Mouse (Mus musculus) T-helper 1 cell (primary cell): ENCODE data around the gene Golph3.

Experiments used
- in situ Hi-C: fragments of 300-600 bp; cut with MboI, MseI; formaldehyde crosslinking; loops from one replicate; pipeline ENCODE4 v1.15.1; 2025; ENCODE audit warnings: high pct_unique_total_duplicates

The Golph3 gene

GRCm38 (mm10) chr15:12321091-12321787 is at the start of gene Golph3:
Golph3 (plus strand) TSS chr15:12321450.
- in situ Hi-C loops, result no loop called here

GRCm38 (mm10) chr15:12273325-12274052 is 47.8 kb upstream of the Golph3 start:
- in situ Hi-C loops, result no loop called here

DNA sequence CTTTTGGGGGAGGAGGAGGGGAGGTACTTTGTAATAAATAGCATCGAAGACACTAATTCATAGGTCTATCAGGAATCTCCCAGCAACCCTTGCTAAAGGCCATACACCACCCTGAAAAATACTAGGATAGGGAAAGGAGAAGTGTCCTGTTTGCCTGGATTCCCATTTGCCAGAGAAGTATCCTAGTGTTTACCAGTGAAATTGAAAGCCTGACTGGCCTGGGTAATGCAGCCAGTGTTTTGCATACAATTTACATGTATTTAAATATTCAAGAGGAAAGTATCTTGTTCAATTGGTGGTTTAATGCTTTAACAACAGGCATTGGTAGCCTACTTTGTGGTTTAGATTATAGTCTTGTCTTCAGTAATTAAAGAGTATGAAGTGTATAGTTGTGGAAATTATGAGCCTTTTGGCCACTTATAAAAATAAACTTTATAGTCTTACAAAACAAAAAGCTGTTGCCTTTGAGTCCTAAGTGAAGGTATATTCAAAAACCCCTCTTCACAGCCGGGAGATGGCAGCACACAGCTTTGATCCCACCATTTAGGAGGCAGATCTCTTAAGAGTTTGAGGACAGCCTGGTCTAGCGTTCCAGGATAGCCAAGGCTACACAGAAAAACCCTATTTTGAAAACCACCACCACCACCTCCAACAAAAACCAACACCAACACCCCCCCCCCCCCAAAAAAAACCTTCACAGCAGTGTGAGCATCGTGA is 47.0 kb upstream of the Golph3 start:
- in situ Hi-C loops, result no loop called here

- in situ Hi-C loops, result no loop called here
These were observed 46.1 kb upstream of the Golph3 start for GRCm38 (mm10) chr15:12275091-12275623.

DNA sequence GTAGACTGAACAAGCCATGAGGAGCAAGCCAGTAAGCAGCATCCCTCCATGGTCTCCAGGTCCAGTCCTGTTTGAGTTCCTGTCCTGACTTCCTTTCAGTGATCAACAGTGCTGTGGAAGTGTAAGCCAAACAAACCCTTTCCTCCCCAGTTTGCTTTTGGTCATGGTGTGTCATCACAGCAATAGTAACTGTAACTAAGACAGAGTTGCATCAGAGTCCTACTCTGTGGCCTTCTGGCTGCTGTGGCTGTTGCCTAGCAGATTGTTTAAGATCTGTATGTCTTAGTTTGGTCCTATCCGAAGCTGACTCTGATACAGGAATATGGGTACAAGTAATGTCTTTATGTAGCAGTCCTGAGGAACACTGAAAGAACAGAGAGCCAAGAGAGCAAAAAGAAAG is 41.4 kb upstream of the Golph3 start:
- in situ Hi-C loops, result no loop called here

- in situ Hi-C loops, result no loop called here
These were observed 36.3 kb upstream of the Golph3 start for GRCm38 (mm10) chr15:12284794-12285534.

DNA sequence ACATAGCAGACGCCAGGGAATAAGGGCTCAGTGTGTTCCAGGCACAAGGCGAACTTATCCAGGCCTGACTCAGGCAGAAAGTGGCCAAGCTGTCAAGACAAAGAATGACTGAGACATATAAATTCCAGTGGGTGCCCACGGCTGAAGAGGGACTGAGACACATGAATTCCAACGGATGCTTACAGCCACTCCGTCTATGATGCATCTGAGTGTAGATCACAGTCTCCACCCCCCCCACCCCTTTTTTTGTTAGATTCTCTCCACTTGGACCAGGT is 35.8 kb upstream of the Golph3 start:
- in situ Hi-C loops, result no loop called here

DNA sequence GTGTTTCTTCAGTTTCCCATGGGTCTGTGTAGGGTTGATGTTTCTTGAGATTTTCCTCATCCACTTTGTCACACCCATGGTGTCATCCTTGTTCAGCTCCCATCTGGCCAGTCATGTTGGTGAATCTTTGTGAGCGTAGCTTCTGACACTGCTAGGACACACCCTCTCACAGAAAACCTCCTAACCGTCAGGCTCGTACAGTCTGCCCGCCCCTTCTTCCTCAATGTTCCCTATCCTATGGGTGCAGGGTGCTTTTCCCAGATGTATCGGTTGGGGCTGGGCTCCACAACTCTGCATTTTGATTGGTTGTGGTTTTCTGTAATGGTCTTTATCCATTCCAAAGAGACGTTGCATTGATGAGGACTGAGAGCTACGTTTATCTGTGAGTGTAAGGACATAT is 30.9 kb upstream of the Golph3 start:
- in situ Hi-C loops, result no loop called here

DNA sequence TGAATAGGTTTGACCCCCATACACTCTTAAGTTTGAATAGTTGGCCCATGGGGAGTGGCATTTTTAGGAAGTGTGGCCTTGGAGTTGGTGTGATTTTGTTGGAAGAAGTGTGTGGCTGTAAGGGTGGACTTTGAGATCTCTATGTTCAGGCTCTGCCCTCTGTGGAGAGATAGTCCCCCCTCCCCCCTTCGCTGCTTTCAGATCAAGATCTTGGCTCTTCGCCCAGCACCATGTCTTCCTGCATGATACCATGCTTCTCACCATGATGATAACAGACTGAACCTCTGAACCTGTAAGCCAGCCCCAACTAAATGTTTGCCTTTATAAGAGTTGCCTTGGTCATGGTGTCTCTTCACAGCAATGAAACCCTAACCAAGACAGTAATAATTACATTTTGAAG is 29.5 kb upstream of the Golph3 start:
- in situ Hi-C loops, result no loop called here

DNA sequence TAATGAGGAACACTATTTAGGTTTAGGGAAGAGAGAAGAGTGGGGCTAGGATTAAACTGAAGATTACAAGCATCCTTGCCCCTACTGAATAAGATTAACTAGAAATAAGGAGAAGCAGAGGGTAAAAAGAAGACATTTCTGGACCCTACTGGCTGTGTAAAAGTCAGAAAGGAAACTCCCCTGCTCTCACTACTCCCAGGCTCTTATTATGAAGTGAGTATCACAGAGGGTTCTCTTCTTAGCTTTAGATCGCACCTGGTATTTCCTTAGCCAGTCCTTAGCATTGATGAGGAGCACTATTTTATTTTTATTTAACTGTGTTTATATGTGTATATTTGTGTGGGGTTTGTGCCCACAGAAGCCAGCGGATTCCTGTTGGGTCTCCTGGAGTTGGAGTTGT is 25.0 kb upstream of the Golph3 start:
- in situ Hi-C loops, result no loop called here

- in situ Hi-C loops, result no loop called here
These were observed 23.0 kb upstream of the Golph3 start for GRCm38 (mm10) chr15:12298231-12298737.

DNA sequence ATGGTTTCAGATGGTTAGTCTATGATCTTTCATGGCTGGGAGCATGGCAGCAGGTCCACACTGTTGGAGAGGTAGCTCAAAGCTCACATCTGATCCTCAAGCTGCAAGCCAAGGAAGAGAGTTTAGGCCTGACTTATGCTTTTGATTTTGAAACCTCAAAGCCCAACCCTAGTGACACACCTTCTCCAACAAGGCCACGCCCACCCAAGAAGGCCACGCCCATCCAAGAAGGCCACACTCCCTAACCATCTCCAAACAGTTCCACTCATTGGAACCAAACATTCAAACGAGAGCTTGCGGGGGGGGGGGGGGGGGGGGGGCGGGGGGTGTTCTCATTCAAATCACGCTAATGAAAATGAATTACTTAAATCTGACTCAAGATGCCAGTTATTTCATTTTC is 19.5 kb upstream of the Golph3 start:
- in situ Hi-C loops, result no loop called here

DNA sequence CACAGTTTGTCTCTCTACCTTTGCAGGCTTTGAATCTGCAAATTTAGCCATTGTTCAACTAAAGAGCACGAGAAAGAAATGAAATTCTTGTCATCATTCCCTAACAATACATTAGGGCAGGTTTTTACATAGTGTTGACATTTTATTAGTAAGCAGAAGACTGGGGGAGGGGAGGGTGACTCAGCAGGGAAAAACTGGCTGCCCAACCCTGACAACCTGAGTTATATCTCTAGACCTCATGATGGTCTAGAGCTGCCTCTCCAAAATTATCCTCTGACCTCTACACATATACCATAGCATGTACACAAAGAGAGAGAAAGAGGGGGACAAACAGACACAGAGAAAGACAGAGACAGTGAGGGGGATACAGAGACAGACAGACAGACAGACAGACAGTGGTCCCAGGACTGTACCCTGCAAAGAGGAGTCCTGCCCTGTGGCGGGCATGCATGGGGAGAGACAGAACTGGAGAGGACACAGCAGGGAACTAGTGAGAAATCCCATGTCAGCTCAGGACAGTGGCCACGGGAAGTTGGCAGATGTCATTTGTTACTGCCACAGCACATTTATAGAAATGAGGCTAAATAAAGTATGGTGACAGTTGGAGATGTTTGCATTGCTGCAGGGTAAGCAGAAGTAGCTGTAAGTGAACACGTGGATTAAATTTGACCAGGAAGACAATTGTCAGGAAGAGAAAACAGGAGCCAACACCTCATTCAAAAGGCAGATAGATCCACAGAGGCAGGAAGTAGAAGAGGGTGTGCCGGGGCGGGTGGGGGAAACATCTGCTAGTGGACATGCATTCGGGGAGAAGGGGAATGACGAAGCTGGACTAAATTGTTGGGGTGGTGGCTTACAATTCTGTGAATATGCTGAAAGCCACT is 14.8 kb upstream of the Golph3 start:
- in situ Hi-C loops, result no loop called here

DNA sequence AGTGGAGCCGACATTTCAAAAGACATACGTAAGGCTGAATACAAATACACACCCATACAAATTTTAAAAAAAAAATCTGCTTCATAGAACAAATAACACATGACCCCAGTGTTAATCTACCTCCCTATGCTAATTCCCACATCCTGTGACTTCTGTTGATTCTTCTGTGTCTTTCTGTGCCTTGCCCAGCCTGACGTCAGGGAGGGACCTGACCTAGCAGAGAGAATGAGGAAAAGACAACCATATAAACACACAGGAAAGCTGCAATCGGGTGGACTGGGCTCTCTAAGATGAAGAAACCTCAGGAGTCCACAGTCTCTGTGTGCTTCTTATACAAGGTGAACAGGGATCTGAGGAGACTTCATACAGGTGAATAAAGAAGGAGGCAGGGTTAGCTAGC is 14.1 kb upstream of the Golph3 start:
- in situ Hi-C loops, result no loop called here

DNA sequence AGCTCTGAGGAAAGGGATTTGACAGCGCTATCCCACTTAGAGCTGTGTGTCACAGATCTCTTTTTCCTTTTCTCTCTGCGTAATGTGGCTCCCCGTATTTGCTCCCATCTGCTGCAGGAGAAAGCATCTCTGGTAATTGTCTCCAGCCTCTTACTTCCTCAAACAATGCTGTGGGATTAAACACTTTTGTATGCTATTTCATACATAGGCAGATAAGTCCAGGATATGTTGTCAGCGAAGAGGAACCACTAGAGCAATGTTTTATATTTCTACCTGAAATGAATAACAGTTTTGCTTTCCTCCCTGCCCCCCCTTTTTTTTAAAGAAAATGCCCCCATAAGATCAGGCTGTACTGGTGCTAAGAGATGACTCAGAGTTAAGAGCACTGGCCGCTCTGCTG is 12.7 kb upstream of the Golph3 start:
- in situ Hi-C loops, result no loop called here

GRCm38 (mm10) chr15:12310676-12311075 is 10.6 kb upstream of the Golph3 start:
- in situ Hi-C loops, result no loop called here

- in situ Hi-C loops, result no loop called here
These were observed 9.8 kb upstream of the Golph3 start for GRCm38 (mm10) chr15:12311465-12311864.

GRCm38 (mm10) chr15:12313255-12313654 is 8.0 kb upstream of the Golph3 start:
- in situ Hi-C loops, result no loop called here

DNA sequence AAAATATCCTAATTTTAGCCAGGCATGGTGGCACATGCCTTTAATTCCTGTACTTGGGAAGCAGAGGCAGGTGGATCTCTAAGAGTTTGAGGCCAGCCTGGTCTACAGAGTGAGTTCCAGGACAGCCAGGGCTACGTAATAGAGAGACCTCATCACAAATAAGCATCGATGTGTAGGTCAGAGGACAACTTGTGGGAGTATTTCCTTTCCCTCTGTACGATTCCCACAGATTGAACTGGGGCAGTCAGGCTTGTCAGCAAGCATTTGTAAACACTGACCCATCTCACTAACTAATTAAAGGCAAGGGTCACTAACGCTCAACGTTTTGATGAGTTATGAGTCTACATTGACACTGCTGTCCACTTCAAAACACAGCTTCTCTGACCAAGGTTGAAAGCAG is 6.7 kb upstream of the Golph3 start:
- in situ Hi-C loops, result no loop called here

DNA sequence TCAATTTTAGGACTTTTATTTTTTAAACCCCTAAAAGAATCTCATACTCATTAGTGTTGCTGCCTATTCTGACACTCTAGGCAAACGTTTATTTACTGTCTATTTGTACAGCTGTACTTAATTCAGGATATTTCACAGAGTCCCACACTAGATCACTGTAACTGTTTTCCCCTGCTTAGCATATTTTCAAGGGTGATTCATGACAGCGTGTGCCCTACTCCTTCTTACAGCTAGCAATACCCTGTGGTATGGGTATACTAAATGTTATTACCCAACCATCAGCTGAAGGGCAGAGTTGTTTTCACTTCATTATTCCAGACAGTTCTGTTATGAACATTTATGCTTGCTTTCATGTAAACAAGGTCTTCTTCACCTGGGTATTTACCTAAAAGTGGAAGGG is 5.3 kb upstream of the Golph3 start:
- in situ Hi-C loops, result no loop called here

- in situ Hi-C loops, result no loop called here
These were observed 4.0 kb upstream of the Golph3 start for GRCm38 (mm10) chr15:12317290-12317689.
